Mouse (Mus musculus) Muller cell, postnatal 12 days (primary cell): ENCODE data around the gene Clec16a.

Experiments
- DNase-seq: peaks from one replicate; pipeline ENCODE4 v3.0.0-alpha.2; 2015; ENCODE audit errors: inconsistent ontology term

Gene Clec16a

GRCm38 (mm10) chr16:10581234-10581898 is 36.2 kb downstream of the Clec16a start:
- DNase-seq, result no peak

- no peak for DNase-seq
Measured at GRCm38 (mm10) chr16:10585165-10585564, 40.0 kb downstream of the Clec16a start.

- no peak for DNase-seq
Measured at GRCm38 (mm10) chr16:10586546-10586945, 41.4 kb downstream of the Clec16a start.

GRCm38 (mm10) chr16:10599888-10600740 is 55.0 kb downstream of the Clec16a start:
- DNase-seq, result peak; percentile 18

- no peak for DNase-seq
Measured at GRCm38 (mm10) chr16:10607802-10608201, 62.7 kb downstream of the Clec16a start.

GRCm38 (mm10) chr16:10609921-10610320 is 64.8 kb downstream of the Clec16a start:
- no peak for DNase-seq

GRCm38 (mm10) chr16:10610801-10611200 is 65.7 kb downstream of the Clec16a start:
- no peak for DNase-seq

GRCm38 (mm10) chr16:10611306-10611705 is 66.2 kb downstream of the Clec16a start:
- no peak for DNase-seq

GRCm38 (mm10) chr16:10613996-10614395 is 68.9 kb downstream of the Clec16a start:
- DNase-seq, result no peak

GRCm38 (mm10) chr16:10620961-10621614 is 75.9 kb downstream of the Clec16a start:
- DNase-seq, result no peak

- DNase-seq, result no peak
Measured at GRCm38 (mm10) chr16:10621710-10622109, 76.6 kb downstream of the Clec16a start.

- DNase-seq, result no peak
Measured at GRCm38 (mm10) chr16:10626116-10626515, 81.0 kb downstream of the Clec16a start.

GRCm38 (mm10) chr16:10627136-10627668 is 82.1 kb downstream of the Clec16a start:
- DNase-seq, result no peak

GRCm38 (mm10) chr16:10628030-10628555 is 83.0 kb downstream of the Clec16a start:
- no peak for DNase-seq

- DNase-seq, result peak; percentile 14
Measured at GRCm38 (mm10) chr16:10628960-10629359, 83.8 kb downstream of the Clec16a start.

GRCm38 (mm10) chr16:10629361-10629760 is 84.2 kb downstream of the Clec16a start:
- DNase-seq, result no peak

- DNase-seq, result no peak
Measured at GRCm38 (mm10) chr16:10634940-10635339, 89.8 kb downstream of the Clec16a start.

GRCm38 (mm10) chr16:10637898-10638297 is 92.8 kb downstream of the Clec16a start:
- no peak for DNase-seq

GRCm38 (mm10) chr16:10639111-10639889 is 94.2 kb downstream of the Clec16a start:
- DNase-seq, result no peak

- DNase-seq, result peak; percentile 67
Measured at GRCm38 (mm10) chr16:10640041-10640440, 94.9 kb downstream of the Clec16a start.

GRCm38 (mm10) chr16:10641146-10641545 is 96.0 kb downstream of the Clec16a start:
- DNase-seq, result no peak
